Mouse (Mus musculus) embryonic facial prominence, embryonic 10.5 days (tissue): ENCODE measurements around the gene Ly6g6f. TPM values are rescaled to one million over a fixed set of nuclear protein-coding genes. Genes with fewer than 3 reads are reported as not detected.

Experiments
- DNase-seq: peaks from one replicate; pipeline ENCODE4 v3.0.0-alpha.2; 2017; ENCODE audit warnings: low spot score
- H3K27ac ChIP-seq: fragments of 300-500 bp; sonication (generic); replicated peaks from 2 replicates; pipeline ENCODE4 v1.5.1; 2016; ENCODE audit warnings: mild to moderate bottlenecking
- H3K27me3 ChIP-seq: fragments of 300-500 bp; sonication (generic); replicated peaks from 2 replicates; pipeline ENCODE4 v1.6.1; 2016; ENCODE audit warnings: low read depth, mild to moderate bottlenecking; ENCODE audit not compliant: poor library complexity, severe bottlenecking
- H3K36me3 ChIP-seq: fragments of 300-500 bp; sonication (generic); replicated peaks from 2 replicates; pipeline ENCODE4 v1.6.1; 2016; ENCODE audit warnings: mild to moderate bottlenecking, moderate library complexity
- H3K4me1 ChIP-seq: fragments of 300-500 bp; sonication (generic); 2 replicates; pipeline ENCODE4 v1.6.1; 2016
- H3K4me3 ChIP-seq: fragments of 300-500 bp; sonication (generic); 2 replicates; pipeline ENCODE4 v1.5.1; 2016; ENCODE audit warnings: mild to moderate bottlenecking, moderate library complexity
- H3K9me3 ChIP-seq: fragments of 300-500 bp; sonication (generic); 2 replicates; pipeline ENCODE4 v1.6.1; 2016; ENCODE audit warnings: mild to moderate bottlenecking
- WGBS: fragments of 180-500 bp; shearing (Covaris S2); methylation state at CpG from one replicate; pipeline ENCODE4 v1.1.7; 2016; 5-methylcytosine and 5-hydroxymethylcytosine counted together
- polyA plus RNA-seq: library from polyadenylated mRNA; unstranded; fragments of >200 nt; fragmentation: Nextera tagmentation; extraction: Ambion mirVana; gene quantifications from 2 replicates; pipeline ENCODE4 v1.2.1, GENCODE M21; 2016

Ly6g6f gene
- polyA plus RNA-seq, 1 experiment from 2014 or later: 0.51 TPM

DNA sequence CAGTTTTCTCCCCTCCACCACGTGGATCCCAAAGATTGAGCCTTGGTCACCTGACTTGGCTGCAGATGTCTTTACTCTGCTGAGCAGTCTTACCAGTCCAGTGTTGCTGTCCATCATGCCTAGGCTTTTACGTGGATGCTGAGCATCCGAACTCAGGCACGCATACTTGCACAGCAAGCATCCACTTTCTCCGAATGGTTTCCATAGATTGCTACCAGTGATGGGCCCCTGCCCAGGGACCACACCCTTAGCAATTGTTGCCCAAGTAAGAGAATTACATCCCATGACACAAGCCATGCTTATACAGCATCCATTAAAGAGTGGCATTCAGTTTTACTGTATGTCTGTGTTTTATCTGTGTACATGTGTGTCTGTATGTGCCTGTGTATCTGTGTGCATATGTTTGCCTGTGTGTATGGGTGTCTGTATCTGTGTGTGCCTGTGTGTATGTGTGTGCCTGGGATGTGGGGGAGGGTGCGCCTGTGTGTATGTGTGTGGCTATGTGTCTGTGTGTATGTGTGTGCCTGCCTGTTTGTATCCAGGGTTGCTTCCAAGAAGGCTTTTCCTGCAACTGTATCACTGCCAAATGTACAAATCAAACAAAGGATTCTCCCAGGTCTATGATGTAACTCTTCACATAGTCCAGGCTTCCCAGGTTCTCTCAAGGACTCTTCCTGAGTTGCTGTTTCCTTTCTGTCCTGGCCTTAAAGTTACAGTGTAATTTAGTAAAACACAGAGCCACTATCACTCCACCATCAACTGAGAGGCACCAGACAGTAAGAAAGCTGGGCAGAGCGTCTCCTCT, 29.5 kb downstream of the Ly6g6f start:
- Histone ChIP-seq H3K27me3 (no peaks in the 10 kb centered on the region), H3K36me3 (peaks cover 77% of the 10 kb centered on the region), H3K4me3 (no peak overlapping the region), H3K9me3 (no peaks in the 10 kb centered on the region), H3K27ac (no peak overlapping the region), H3K4me1 (peaks cover 48% of the 10 kb centered on the region)
- no peak for DNase-seq
- WGBS: 92% methylated on average over 7 of the region's 7 CpGs

DNA sequence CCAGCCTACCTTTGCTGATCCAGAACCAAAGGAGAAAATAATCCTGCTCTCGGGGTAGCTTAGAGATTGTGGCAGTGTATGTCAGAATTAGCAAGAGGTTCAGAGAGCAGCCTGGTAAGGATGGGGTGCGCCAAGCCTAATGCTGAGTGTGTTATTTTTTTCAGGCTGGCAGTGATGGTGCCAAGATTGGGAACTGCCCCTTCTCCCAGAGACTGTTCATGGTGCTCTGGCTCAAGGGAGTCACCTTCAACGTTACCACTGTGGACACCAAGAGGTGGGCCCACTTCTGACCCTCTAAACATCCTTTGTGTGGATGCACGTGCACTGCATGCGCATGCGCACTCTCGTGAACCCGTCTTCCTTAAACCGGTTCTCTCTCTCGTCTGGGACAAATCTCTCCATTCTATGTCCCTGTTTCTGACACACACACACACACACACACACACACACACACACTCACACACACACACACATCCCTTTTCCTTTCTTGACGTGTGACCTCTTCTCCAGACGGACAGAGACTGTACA, 33.1 kb downstream of the Ly6g6f start:
- H3K4me3 ChIP-seq: peak overlapping the region; percentile 83
- no peak for DNase-seq
- H3K4me1 ChIP-seq: peaks cover 55% of the 10 kb centered on the region
- WGBS: 80% methylated on average over 12 of the region's 12 CpGs
- no peaks in the 10 kb centered on the region for H3K9me3 ChIP-seq
- peaks cover 56% of the 10 kb centered on the region for H3K36me3 ChIP-seq
- H3K27ac ChIP-seq: peak overlapping the region; percentile 97
- no peaks in the 10 kb centered on the region for H3K27me3 ChIP-seq

DNA sequence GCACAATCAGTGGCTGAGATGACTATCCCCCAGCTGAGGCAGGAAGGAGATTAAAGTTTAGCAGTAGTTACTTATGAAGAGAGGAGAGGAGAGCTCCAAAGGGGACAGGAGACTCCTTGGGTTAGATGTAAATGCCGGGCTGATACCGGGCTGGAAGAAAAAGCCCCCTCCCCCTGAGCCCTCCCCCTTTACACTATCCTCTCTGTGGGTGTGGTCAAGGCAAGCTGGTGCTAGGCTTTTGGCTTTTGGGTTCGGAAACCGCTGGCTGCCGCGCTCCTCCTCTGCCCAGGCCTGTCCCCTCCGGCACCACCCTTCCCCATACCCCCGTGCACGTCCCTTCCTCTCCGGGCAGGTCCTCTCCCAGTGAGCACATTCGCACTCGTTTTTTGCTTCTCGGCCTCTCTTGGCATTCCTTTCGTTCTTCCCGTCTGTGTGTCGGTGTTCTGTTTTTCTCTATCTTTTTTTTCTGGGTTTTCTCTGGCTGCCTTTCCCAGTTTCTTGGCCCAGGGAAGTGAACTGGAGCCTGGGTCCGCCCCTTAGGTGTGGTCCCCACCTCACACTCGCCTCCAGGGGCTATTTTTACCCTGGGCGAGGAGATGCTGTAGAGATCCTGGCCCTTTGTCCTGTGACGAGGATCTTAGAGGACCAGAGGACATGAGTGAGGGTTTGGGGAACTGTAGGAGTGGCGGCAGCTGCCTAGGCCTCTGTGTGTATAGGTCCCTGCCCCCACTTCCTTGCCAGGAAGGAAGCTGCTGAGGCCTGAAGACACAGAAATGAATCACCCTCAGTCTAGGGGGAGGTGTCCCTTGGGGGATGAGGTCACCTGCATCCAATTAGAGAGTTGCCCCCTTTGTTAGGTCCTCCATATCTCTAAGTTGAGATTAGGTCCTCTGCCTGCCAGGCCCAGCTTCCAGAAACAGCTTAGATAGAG, 34.0 kb downstream of the Ly6g6f start:
- Histone ChIP-seq H3K4me3 (peak overlapping the region; percentile 83), H3K4me1 (peaks cover 64% of the 10 kb centered on the region), H3K27me3 (no peaks in the 10 kb centered on the region), H3K9me3 (no peaks in the 10 kb centered on the region), H3K36me3 (peaks cover 47% of the 10 kb centered on the region), H3K27ac (peak overlapping the region; percentile 97)
- WGBS: 1% methylated on average over 21 of the region's 21 CpGs
- peak; percentile 81 for DNase-seq

DNA sequence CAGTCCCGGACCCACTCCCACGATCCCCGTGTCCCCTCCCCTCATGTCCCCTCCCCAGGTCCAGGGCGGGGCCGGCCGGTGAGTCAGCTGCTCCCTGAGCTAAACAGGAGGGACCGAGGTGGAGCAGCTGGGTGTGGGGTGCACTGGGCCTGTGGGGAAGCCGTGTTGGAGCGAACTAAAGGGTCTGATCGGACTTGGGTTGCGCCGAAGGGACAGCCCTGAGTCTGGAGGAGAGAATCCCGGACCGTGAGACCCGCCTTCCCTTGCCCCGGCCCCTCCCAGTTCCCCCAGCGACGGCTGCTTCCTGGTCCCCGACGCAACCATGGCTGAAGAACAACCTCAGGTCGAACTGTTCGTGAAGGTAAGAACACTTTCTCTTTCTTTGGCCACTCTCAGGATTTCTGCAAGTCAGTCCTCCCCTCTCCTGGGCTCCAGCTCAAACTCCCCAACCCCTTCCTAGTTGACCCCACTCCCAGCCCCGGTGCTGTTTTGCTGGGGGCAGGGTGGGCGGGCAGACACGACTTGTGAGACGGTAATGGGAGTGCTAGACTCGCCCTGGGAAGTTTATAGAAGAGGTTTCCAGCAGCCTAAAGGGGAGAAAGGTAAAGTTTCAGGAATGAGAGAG, 35.2 kb downstream of the Ly6g6f start:
- 1% methylated on average over 27 of the region's 27 CpGs for WGBS
- Histone ChIP-seq H3K9me3 (no peaks in the 10 kb centered on the region), H3K4me1 (peaks cover 76% of the 10 kb centered on the region)

DNA sequence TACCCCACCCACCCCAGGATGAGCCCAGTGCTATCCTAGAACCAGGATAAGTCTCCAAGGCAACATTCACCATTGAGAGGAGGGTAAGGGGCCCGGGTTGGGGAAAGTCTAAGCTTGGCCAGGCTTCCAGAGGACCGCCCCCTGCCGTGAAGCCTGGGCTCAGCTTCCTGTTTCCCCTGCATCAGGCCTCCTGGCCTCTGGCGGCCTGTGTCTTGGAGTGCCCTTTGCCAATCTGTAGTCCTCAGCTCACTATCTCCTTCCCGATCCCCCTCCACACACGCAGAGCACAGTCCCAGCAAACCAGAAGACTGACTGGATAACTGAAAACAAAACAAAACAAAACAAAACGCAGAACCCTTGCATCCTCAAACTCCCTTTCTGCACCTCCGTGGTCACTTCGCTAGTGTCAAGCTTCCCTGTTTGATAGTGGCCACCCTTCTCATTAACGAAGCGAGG, 35.8 kb downstream of the Ly6g6f start, which contains the start of gene Clic1:
Gene Clic1 (plus strand): TSS at position 406 of the 456 bp plus-strand sequence.
- Histone ChIP-seq H3K4me1 (peaks cover 79% of the 10 kb centered on the region), H3K27ac (peak within 1 kb of the TSS; percentile 97), H3K36me3 (peaks cover 28% of the 10 kb centered on the region), H3K9me3 (no peaks in the 10 kb centered on the region), H3K27me3 (peaks cover 7% of the 10 kb centered on the region; the same call in 1 of the 2 replicates), H3K4me3 (peak within 1 kb of the TSS; percentile 83)
- peak; percentile 88 for DNase-seq
- 2% methylated on average over 11 of the region's 11 CpGs for WGBS

More for the DNA sequence above, 35.2 kb downstream of the Ly6g6f start:
- Histone ChIP-seq H3K27me3 (0 out of 2 replicates have a peak, but pooled peaks cover 3% of the 10 kb centered on the region), H3K4me3 (peak overlapping the region; percentile 83), H3K36me3 (peaks cover 35% of the 10 kb centered on the region), H3K27ac (peak overlapping the region; percentile 97)
- DNase-seq: peak; percentile 83

DNA sequence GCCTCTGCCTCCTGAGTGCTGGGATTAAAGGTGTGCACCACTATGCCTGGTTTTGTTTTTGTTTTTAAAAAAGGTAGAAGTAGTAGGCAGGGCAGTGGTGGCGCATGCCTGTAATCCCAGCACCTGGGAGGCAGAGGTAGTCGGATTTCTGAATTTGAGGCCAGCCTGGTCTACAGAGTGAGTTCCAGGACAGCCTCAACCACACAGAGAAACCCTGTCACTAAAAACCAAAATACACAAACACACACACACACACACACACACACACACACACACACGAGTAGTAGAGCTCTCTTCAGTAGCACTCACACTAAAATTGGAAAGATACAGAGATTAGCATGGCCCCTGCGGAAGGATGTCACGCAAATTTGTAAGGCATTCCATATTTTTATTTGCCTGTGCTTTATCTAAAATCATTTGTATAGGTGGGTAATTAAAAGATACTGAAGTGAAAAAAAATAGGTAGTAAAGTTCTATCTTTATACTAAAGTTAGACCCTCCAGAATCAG, 36.4 kb downstream of the Ly6g6f start:
- H3K27ac ChIP-seq: peak overlapping the region; percentile 97
- no peaks in the 10 kb centered on the region for H3K9me3 ChIP-seq
- H3K4me1 ChIP-seq: peaks cover 81% of the 10 kb centered on the region
- H3K27me3 ChIP-seq: peaks cover 7% of the 10 kb centered on the region; the same call in 1 of the 2 replicates
- 78% methylated on average over 5 of the region's 5 CpGs for WGBS
- DNase-seq: no peak
- peak overlapping the region; percentile 83 for H3K4me3 ChIP-seq
- H3K36me3 ChIP-seq: peaks cover 22% of the 10 kb centered on the region

DNA sequence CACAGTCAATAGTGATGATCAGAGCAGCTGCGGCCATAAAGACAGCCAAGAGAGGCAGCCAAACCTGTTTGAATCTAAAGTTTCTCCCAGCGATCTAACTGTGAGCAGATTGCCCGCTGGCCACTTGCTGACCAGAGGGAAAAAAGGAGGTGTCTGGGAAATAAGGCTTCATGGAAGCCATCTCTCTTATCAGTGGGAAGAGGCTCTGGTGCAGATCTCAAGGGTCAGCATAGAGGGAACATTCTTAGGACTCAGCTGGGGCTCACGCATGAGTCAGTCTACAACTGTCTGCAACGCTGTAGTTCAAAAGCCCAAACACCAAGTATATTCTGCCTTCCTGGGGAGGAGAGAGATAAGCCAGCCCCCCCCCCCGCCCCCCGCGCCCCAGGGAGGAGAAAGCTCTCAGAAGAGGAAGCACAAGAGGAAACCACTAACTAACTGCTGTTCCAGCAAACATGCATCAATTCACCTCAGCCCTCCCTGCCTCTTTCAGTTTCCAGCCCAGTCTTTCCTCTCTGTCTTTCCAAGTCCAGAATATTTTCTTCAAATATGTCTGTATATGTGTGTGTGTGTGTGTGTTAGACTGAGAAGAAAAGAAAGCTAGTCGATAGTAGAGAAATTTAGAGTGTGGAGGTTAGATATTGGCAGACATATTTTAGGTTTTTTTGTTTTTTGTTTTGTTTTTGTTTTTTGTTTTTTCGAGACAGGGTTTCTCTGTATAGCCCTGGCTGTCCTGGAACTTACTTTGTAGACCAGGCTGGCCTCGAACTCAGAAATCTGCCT, 37.1 kb downstream of the Ly6g6f start:
- Histone ChIP-seq H3K4me3 (peak overlapping the region; percentile 22; the same call in 1 of the 2 replicates), H3K27ac (peak overlapping the region; percentile 96), H3K27me3 (peaks cover 7% of the 10 kb centered on the region; the same call in 1 of the 2 replicates), H3K9me3 (no peaks in the 10 kb centered on the region), H3K36me3 (peaks cover 16% of the 10 kb centered on the region), H3K4me1 (peaks cover 81% of the 10 kb centered on the region)
- DNase-seq: no peak
- WGBS: 37% methylated on average over 11 of the region's 11 CpGs

DNA sequence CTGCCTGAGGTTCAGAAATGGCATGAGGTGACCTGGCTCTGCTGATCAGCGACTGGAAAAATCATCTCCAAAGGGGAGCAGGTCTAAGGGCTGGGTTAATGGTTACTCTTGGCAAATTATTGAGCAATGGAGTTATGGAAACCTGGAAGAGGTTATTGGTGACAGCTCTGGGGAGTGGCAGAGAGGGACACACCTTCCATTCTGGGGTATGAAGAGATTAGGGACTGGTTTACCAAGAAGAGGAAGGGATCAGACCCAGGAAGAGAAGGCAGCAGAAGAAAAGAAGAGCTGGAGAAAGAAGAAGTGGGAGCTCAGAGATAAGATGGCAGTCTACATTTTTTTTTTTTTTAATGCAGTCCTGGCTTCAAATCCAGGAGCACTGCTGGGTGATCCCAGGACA, 37.7 kb downstream of the Ly6g6f start:
- WGBS: 59% methylated on average over 1 of the region's 1 CpGs
- Histone ChIP-seq H3K4me1 (peaks cover 78% of the 10 kb centered on the region), H3K27ac (peak overlapping the region; percentile 96), H3K27me3 (peaks cover 7% of the 10 kb centered on the region; the same call in 1 of the 2 replicates), H3K9me3 (no peaks in the 10 kb centered on the region), H3K36me3 (peaks cover 9% of the 10 kb centered on the region), H3K4me3 (peak overlapping the region; percentile 22; the same call in 1 of the 2 replicates)
- no peak for DNase-seq

DNA sequence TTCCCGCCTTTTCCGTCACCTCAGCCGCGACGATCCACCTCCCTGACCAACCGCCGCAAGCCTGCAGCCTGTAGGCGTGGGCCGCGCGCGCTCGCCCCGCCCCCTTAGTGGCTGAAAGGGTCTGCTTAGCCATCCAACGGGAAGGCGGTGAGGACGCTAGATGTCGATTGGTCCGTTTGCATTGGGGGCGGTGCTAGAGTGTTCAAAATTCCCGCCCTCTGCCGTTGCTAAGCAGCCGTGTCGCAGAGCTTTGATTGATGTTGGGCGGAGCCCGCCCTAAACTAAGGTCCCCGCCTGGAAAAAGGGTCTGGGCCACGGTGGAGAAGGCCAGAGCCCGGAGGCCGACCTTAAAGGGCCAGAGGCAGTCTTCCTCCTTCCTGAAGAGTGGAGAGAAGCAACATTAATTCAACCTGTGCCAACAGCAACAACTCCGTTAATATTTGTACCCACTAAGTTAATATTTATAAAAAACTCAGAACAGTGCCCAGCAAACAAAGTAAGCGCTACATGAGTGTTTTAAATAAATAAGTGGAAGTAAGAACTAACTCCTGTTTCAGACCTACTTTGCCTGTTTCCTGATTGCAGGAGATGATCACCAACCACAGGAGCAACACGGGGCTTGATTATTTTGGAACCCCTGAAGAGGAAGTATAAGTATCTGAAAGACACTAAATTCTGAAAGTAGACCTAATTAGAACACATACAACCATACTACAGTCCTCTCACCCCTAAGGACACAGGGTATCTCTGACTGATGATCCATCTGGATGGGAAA, 38.5 kb downstream of the Ly6g6f start, which contains the start of gene Msh5:
Gene Msh5 (minus strand): TSS at position 65 of the 775 bp plus-strand sequence.
- Histone ChIP-seq H3K27ac (peak within 1 kb of the TSS; percentile 96), H3K36me3 (0 out of 2 replicates have a peak, but pooled peaks cover 1% of the 10 kb centered on the region), H3K9me3 (no peaks in the 10 kb centered on the region), H3K4me3 (peak within 1 kb of the TSS; percentile 74), H3K27me3 (peaks cover 7% of the 10 kb centered on the region; the same call in 1 of the 2 replicates), H3K4me1 (peaks cover 70% of the 10 kb centered on the region)
- WGBS: 3% methylated on average over 33 of the region's 33 CpGs
- peak; percentile 100 for DNase-seq

DNA sequence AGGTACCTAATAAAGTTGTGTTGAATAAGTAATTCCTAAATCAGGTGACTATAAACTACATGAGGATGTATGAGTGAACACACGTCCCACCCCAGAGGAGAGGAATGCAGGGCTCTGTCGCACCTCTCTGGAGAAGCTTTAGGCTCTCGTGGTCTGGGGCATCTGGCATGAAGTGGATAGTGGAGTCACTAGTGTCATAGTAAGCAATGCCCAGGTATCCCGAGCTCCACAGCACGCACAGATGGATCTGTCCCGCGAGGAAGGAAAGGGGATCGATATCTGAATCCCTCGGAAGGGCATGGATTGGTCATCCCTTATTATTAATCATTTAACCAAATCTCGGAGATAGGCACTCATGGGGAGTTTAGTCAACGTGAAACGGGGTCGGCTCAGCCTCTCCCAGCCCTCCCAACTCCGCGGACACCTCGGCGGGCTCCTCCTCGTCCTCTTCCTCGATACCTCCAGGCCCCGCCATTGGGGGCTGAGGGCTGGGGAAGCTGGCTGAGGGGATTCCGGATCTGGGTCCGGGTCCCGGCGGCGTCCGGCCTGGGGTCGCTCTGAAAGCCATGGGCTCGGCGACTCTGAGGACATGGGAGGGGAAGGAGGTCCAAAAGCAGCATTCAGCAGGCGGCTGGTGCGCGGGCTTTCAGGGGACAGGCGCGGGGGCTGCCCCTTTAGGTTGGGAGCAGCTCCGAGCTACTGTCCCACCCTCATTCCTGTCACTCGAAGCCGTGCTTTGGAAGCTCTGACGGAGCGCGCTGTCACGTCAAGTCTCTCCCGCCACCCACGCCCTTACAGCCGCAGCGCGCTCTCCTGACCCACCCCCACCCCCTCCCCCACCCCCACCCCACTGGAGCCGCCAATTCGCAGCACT, 39.4 kb downstream of the Ly6g6f start:
- DNase-seq: no peak
- Histone ChIP-seq H3K4me3 (peak overlapping the region; percentile 74), H3K9me3 (no peaks in the 10 kb centered on the region), H3K36me3 (no peaks in the 10 kb centered on the region), H3K4me1 (peaks cover 61% of the 10 kb centered on the region), H3K27me3 (peaks cover 7% of the 10 kb centered on the region; the same call in 1 of the 2 replicates), H3K27ac (peak overlapping the region; percentile 96)
- WGBS: 6% methylated on average over 48 of the region's 48 CpGs
